Mouse (Mus musculus) erythroblast, embryonic 14.5 days (primary cell): ENCODE measurements at regions not wholly inside any gene's neighbourhood (a gene's known extent, or its start where the extent isn't known, plus 50 kb on each side); places are given as distances from the start of the nearest gene placed in this dataset.

Experiments used
- H3K27me3 ChIP-seq: 2 replicates; pipeline ENCODE4 v1.6.1; 2012; ENCODE audit warnings: inconsistent platforms; ENCODE audit not compliant: control insufficient read depth
- H3K36me3 ChIP-seq: 2 replicates; pipeline ENCODE4 v1.6.1; 2012; ENCODE audit warnings: mild to moderate bottlenecking, inconsistent platforms; ENCODE audit not compliant: control insufficient read depth
- H3K4me1 ChIP-seq: 2 replicates; pipeline ENCODE4 v1.6.1; 2012; ENCODE audit warnings: inconsistent platforms; ENCODE audit not compliant: control insufficient read depth
- H3K4me3 ChIP-seq: replicated peaks from 2 replicates; pipeline ENCODE3; 2012; ENCODE audit warnings: moderate library complexity, mild to moderate bottlenecking, inconsistent platforms
- H3K9me3 ChIP-seq: 2 replicates; pipeline ENCODE4 v1.6.1; 2012; ENCODE audit warnings: low read length, inconsistent platforms, mixed read lengths; ENCODE audit not compliant: control insufficient read depth
- GATA1 ChIP-seq: IDR thresholded peaks from 2 replicates; pipeline ENCODE4 v1.6.1; 2012; ENCODE audit warnings: low read length, inconsistent platforms, mixed read lengths
- TAL1 ChIP-seq: IDR thresholded peaks from 3 replicates; pipeline ENCODE4 v1.6.1; 2012; ENCODE audit warnings: low read length, inconsistent platforms, mixed read lengths

DNA sequence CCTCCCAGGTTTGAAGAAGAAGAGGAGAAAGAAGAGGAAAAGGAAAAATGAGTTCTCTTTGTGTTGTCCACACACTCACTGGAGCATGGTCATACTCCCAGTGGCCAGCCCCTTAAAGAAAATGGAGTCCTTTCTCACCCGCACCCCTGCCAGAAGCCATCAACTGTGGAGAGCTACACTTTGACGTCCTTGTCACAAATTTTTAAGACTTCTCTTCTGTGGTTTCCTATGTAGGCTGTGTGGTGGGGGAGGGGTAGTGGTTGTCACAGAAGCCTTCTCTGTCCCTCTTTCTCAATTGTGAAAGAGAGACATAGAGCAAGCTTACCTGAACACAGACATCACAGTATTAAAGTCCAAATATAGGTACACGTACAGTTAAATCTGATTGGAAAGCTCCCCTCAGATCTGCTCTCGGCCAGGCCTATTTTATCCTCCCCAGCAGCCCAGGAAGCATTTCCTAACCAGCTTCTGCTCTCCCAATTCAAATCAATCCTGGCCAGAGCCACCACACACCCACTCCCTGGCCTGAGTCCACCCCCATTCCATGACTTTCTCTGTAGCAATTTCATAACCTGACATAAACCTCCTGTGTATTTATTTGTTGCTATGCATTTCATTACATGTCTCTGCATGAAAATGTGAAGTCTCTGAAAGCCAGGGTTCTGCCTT, 192.3 kb upstream of the Mctp2 start:
- H3K36me3 ChIP-seq, result no peaks in the 10 kb centered on the region
- TF ChIP-seq GATA1, result no peak
- TF ChIP-seq TAL1, result no peak

DNA sequence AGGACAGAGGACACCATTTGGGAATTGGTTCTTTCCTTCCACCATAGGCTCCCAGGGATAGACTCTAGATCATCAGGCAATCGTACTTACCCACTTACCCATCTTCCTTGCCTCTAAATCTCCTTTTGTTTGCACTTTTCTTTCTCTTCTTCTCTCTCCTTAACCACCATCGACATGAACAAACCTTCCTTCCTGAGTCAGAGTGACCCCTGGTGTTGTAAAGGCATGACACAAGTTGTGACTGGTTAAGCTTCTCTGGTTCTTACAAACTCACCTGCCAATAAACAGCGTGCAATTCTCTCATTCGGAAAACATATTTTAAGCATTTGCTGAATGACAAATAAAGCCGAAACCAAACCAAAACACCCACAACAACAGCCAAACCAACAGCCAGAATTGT, 193.4 kb upstream of the Mctp2 start:
- Histone ChIP-seq H3K27me3 (no peaks in the 10 kb centered on the region), H3K36me3 (no peaks in the 10 kb centered on the region), H3K9me3 (0 out of 2 replicates have a peak, but pooled peaks cover 2% of the 10 kb centered on the region), H3K4me3 (no peak overlapping the region), H3K4me1 (no peaks in the 10 kb centered on the region)
- TF ChIP-seq TAL1 (no peak), GATA1 (no peak)

More for the DNA sequence above, 192.3 kb upstream of the Mctp2 start:
- no peaks in the 10 kb centered on the region for H3K4me1 ChIP-seq
- H3K27me3 ChIP-seq, result no peaks in the 10 kb centered on the region
- H3K9me3 ChIP-seq, result 0 out of 2 replicates have a peak, but pooled peaks cover 2% of the 10 kb centered on the region
- H3K4me3 ChIP-seq, result no peak overlapping the region

DNA sequence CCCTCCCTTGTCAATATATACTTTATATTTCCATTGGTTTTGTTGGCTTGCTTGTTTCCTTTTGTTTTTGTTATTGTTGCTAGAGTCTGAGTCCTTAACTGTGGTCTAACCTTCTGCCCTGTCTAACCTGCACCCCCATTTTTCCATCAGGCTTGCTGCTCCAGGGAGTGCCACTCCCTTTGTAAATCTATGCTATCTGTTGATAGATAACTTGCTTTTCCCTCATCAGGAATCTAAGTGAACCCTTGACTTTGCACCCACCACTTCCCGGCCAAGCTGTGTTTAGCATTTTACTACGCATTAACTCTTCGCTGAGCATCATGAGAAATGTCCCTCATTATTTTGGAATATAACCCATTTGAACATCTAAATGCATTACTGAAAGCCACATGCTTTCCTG, 193.8 kb upstream of the Mctp2 start:
- H3K36me3 ChIP-seq, result no peaks in the 10 kb centered on the region
- H3K4me3 ChIP-seq, result no peak overlapping the region
- H3K9me3 ChIP-seq, result 0 out of 2 replicates have a peak, but pooled peaks cover 2% of the 10 kb centered on the region
- H3K27me3 ChIP-seq, result no peaks in the 10 kb centered on the region
- no peaks in the 10 kb centered on the region for H3K4me1 ChIP-seq
- TF ChIP-seq TAL1 (no peak), GATA1 (no peak)

DNA sequence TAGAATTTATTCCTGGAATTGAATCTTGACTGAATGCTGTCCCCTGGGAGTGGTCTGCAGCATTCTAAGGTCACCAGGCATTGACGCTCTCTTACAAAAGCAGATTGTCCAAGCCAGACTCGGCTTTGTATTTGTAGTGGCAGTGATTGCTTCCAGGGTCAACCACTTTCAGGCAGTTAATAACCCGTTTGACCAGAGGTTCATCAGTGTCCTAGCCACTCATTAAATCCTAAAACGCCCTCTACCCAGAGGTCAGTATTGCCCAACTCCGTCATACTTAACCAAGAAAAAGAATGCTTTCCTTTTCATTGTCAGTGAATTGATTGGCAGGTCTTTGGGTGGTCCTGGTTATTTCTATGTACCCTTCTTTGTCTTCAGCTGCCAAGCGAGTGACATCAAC, 194.6 kb upstream of the Mctp2 start:
- TF ChIP-seq GATA1, result no peak
- no peak for TF ChIP-seq TAL1
- Histone ChIP-seq H3K4me3 (no peak overlapping the region), H3K9me3 (0 out of 2 replicates have a peak, but pooled peaks cover 2% of the 10 kb centered on the region), H3K4me1 (no peaks in the 10 kb centered on the region), H3K27me3 (no peaks in the 10 kb centered on the region), H3K36me3 (no peaks in the 10 kb centered on the region)

DNA sequence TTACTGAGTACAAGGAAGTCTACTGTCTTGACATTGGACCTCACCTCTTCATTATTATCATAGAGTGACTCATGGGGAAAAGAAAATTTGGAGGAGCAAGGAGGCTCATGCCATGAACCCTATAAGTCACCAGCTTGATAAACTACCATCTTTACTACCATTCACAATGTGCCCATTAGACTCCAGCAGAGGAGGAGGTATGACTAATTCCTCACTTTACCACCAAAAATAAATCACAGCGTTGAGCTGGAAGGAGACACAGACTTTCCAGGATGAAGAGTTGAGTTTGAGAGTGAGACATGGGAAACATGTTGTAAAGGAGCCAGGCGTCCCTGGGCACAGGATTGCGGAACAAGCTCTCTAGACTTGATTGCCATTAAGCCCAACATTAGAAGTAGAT, 195.0 kb upstream of the Mctp2 start:
- no peaks in the 10 kb centered on the region for H3K27me3 ChIP-seq
- H3K9me3 ChIP-seq, result 0 out of 2 replicates have a peak, but pooled peaks cover 2% of the 10 kb centered on the region
- H3K4me3 ChIP-seq, result no peak overlapping the region
- no peaks in the 10 kb centered on the region for H3K36me3 ChIP-seq
- H3K4me1 ChIP-seq, result no peaks in the 10 kb centered on the region
- TF ChIP-seq GATA1 (no peak), TAL1 (no peak)

DNA sequence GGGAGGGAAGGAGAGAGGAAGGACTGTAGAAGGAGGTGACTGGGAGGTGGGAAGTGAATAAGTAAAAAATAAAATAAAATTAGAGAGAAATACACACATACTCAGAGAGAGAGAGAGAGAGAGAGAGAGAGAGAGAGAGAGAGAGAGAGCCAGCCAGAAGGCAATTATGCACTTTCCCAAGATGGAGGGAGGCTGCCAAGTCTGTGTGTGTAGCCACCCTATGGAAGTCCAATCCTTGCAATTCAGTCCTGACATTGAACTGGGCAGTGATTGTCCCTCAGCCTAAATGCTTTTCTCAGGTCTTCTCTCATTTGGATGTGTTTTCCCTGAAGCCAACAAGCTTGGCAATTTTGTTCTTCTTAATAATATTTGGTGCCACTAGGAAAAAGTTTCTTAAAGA, 197.3 kb upstream of the Mctp2 start:
- H3K36me3 ChIP-seq, result no peaks in the 10 kb centered on the region
- no peaks in the 10 kb centered on the region for H3K27me3 ChIP-seq
- H3K4me1 ChIP-seq, result no peaks in the 10 kb centered on the region
- no peaks in the 10 kb centered on the region for H3K9me3 ChIP-seq
- no peak for TF ChIP-seq GATA1
- no peak for TF ChIP-seq TAL1
- H3K4me3 ChIP-seq, result no peak overlapping the region

DNA sequence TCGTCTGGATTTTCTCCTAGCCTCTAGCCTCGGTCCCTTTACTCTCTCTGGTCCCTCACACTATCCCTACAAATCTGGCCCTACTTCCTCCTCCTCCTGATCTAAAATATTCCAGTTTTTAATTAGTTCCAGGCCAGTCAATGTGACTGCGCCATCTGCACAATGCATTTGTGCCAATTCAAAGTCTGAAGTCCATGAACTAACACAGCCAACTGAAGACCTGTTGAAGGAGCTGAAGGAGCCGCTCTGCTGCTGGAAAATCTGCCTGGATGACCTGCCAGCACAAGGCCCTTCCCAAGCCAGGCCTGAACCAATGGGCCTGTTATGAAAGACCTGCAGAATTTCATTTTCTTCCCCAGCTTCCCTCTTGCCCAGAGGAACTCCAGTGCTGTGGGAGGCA, 197.9 kb upstream of the Mctp2 start:
- Histone ChIP-seq H3K4me1 (no peaks in the 10 kb centered on the region), H3K36me3 (no peaks in the 10 kb centered on the region), H3K27me3 (no peaks in the 10 kb centered on the region), H3K9me3 (no peaks in the 10 kb centered on the region), H3K4me3 (no peak overlapping the region)
- TF ChIP-seq TAL1 (no peak), GATA1 (no peak)

DNA sequence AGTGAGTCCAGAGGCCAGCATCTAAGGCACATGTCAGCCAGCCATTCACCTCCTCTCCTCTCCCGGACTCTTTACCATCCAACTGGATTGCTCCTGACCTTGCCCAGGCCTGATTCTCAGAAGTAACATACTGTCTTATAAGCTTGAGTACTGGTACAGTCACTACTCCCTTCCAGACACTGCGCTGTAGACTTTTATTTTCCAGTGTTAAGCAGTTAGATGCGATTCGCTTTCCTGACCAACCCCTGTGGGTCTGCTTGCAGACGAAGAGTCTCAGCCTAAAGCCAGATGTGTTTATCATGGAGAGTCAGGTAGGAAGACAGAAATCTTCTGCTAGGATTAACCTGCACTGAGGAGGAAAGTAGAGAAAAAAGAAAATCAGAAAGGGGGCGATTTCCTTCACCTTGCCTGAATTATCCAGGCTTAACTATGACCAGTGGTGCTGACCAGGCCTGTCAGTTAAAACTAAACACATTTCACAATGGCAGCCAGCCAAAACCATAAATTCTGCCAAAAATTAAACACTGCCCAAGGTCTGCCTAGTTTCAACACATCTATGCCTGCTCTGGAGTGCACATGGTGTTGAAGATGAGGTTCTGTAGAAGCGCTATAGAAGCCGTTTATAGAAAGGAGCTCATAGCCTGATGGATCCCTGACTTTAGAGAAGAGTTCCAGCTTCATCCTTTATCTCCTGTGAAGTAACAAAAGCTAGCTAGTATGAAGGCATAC, 199.5 kb upstream of the Mctp2 start:
- Histone ChIP-seq H3K9me3 (no peaks in the 10 kb centered on the region), H3K4me1 (no peaks in the 10 kb centered on the region), H3K27me3 (no peaks in the 10 kb centered on the region), H3K36me3 (no peaks in the 10 kb centered on the region), H3K4me3 (no peak overlapping the region)
- no peak for TF ChIP-seq GATA1
- TF ChIP-seq TAL1, result no peak

DNA sequence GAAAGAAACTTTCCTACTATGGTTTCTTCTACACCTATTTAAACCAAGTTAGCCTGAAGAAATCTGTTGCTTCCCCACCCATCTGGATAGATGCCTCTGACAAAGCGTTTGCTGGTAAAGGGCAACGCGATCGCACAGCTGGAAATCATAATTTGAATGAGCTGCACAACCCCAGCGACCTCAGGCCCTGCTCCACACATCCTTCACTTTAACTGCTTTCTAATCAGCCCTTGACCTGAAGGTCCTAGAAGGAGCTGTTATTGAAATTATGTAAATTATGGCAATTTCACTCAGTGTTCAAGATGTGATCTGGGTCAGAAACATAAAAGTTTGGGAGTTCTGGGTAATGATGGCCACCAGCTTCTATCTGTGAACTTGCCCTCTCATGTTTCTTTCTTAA, 201.5 kb upstream of the Mctp2 start:
- H3K4me3 ChIP-seq, result no peak overlapping the region
- H3K9me3 ChIP-seq, result no peaks in the 10 kb centered on the region
- H3K4me1 ChIP-seq, result no peaks in the 10 kb centered on the region
- TF ChIP-seq TAL1 (no peak), GATA1 (no peak)
- no peaks in the 10 kb centered on the region for H3K27me3 ChIP-seq
- H3K36me3 ChIP-seq, result no peaks in the 10 kb centered on the region
